Mouse (Mus musculus) bone marrow, adult 2 months (tissue): Measurements from ENCODE around the gene Mobp. TPM values are rescaled to one million over a fixed set of nuclear protein-coding genes. Genes with fewer than 3 reads are reported as not detected.

Source experiments
- H3K27ac ChIP-seq: fragments of 200-500 bp; 2 replicates; pipeline ENCODE4 v1.5.1; 2012; ENCODE audit warnings: low read depth, mild to moderate bottlenecking, control low read depth, inconsistent platforms, low read length; ENCODE audit not compliant: control insufficient read depth, poor library complexity, insufficient read depth
- H3K4me1 ChIP-seq: fragments of 200-500 bp; 2 replicates; pipeline ENCODE4 v1.6.1; 2011; ENCODE audit warnings: low read length; ENCODE audit not compliant: control insufficient read depth, insufficient read depth
- H3K4me3 ChIP-seq: fragments of 200-500 bp; replicated peaks from 2 replicates; pipeline ENCODE3; 2011; ENCODE audit warnings: mild to moderate bottlenecking, low read depth, low read length, control low read depth; ENCODE audit not compliant: control insufficient read depth
- CTCF ChIP-seq: fragments of 200-500 bp; IDR thresholded peaks from 2 replicates; pipeline ENCODE4 v1.5.1; 2011; ENCODE audit warnings: low read length, control low read depth; ENCODE audit not compliant: control insufficient read depth, insufficient read depth
- POLR2A ChIP-seq: fragments of 200-500 bp; IDR thresholded peaks from 2 replicates; pipeline ENCODE4 v1.6.1; 2011; ENCODE audit warnings: low read depth, mild to moderate bottlenecking, control low read depth, low read length, borderline replicate concordance; ENCODE audit not compliant: control insufficient read depth
- WGBS: fragments of 180-500 bp; shearing (Covaris S2); methylation state at CpG from one replicate; pipeline ENCODE4 v1.1.7; 2018; 5-methylcytosine and 5-hydroxymethylcytosine counted together
- polyA plus RNA-seq: library from polyadenylated mRNA; stranded (reverse); fragments of >200 nt; gene quantifications from 2 replicates; pipeline ENCODE4 v1.2.4, GENCODE M21; 2011; ENCODE audit warnings: low replicate concordance; ENCODE audit not compliant: missing spikeins, insufficient read depth, insufficient read length

The Mobp gene
- polyA plus RNA-seq, 1 experiment = 7.3 TPM

- 46% methylated on average over 11 of the region's 11 CpGs for whole genome bisulfite sequencing
- TF ChIP-seq CTCF = no peak
- no peak for TF ChIP-seq POLR2A
- Histone ChIP-seq H3K27ac (no peak overlapping the region), H3K4me1 (no peaks in the 10 kb centered on the region), H3K4me3 (no peak overlapping the region)
These were observed 65.5 kb downstream of the Mobp start for GRCm38 (mm10) chr9:120214978-120215495.

GRCm38 (mm10) chr9:120219411-120219810 is 69.9 kb downstream of the Mobp start:
- Histone ChIP-seq H3K4me3 (no peak overlapping the region), H3K4me1 (no peaks in the 10 kb centered on the region), H3K27ac (no peak overlapping the region)
- WGBS = 56% methylated on average over 3 of the region's 3 CpGs
- no peak for TF ChIP-seq POLR2A
- no peak for TF ChIP-seq CTCF

Other genes with a start within 250 kb of the Mobp start
- 2.7 and 4.6 TPM in 2 replicates for gene Gorasp1, start 212.1 kb upstream of the Mobp start, polyA plus RNA-seq
- gene Ttc21a, start 212.1 kb upstream of the Mobp start, polyA plus RNA-seq = 1.5 and 5.0 TPM in 2 replicates
- gene Csrnp1, start 165.0 kb upstream of the Mobp start, polyA plus RNA-seq = 6.4 and 19.5 TPM in 2 replicates
- gene Xirp1, start 126.1 kb upstream of the Mobp start, polyA plus RNA-seq = not detected in 2 replicates
- gene Cx3cr1, start 79.8 kb upstream of the Mobp start, polyA plus RNA-seq = 0.97 and 2.7 TPM in 2 replicates
- gene Ccr8, start 57.6 kb upstream of the Mobp start, polyA plus RNA-seq = not detected in 2 replicates
- gene Slc25a38, start 39.3 kb upstream of the Mobp start, polyA plus RNA-seq = 111 and 154 TPM in 2 replicates
- 1,523 and 1,859 TPM in 2 replicates for gene Rpsa, start 22.0 kb upstream of the Mobp start, polyA plus RNA-seq
- gene Myrip, start 151.8 kb downstream of the Mobp start, polyA plus RNA-seq = not detected in 2 replicates